Mouse (Mus musculus) left cerebral cortex, postnatal 14 days (tissue): ENCODE measurements at regions not wholly inside any gene's neighbourhood (a gene's known extent, or its start where the extent isn't known, plus 50 kb on each side); places are given as distances from the start of the nearest gene placed in this dataset.

Experiments used
- DNase-seq, 2 experiments: peaks; one replicate each; pipeline ENCODE4 v3.0.0; 2021 to 2022; ENCODE audit warnings: low spot score in 2 of 2, mixed read lengths in 1 of 2
- intact Hi-C: fragments of 180-260 bp; cut with DNase I; formaldehyde crosslinking; loops from one replicate; pipeline ENCODE4 v1.15.1; 2025
- microRNA-seq, 2 experiments: library from miRNA; unstranded; fragments of <30 nt; microRNA quantifications; one replicate each; pipeline ENCODE4 v1.2.0; 2022

DNA sequence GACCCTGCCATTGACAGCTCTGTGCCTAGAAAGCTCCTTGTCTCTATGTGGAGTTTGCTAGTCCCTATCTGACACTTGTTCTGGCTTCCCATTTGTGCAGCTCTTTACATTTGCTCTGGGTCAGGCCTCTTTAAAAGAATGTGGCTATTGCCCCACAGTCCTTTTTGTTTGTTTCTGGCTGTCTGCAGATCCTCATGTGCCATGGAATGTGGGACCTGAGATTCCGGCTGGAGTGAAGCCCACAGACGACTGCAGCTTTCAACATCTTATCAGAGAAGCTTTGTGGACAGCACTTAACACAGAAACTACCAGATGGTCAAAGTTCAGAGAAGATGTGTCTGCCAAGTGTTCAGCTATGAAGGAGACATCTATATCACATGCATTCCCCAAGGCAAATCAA lies 309.7 kb upstream of the Egfl6 start:
- intact Hi-C loops = no loop called here
- DNase-seq = no peak

DNA sequence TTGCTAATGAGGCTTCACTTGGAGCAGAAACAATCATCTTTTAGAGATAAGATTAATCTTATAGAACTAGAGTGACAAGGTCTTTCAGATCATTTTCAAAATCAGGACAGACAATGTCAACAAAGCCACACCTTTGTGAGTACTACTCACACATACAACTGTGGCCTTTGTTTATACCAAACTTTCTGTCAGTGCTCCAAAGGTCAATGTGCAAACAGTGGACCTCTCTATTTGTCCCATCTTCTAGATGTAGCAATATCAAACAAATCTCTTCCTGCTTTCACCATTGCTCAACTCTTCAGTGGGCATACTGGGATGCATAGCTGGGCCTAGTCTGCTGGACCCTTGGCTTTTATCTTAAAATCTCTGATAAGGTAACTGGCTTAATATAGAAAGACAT lies 300.9 kb upstream of the Egfl6 start:
- intact Hi-C loops = no loop called here
- DNase-seq = no peak

DNA sequence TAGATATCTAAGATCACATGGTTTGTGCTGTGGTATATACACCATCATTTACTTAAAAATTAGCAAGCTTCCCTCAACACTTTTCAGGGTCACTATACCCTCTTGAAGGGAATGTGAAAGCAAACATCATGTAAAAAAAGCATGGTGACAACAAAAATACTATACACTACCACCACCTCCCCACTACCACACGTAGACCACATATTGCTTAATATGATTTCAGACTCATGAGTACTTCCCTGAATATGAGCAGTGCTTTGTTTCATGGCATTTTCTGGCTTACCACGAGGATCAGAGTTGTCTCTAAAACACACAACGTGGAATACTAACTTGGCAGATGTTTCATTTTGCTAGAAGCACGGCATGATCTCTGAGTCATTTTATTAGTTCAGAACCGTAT lies 284.0 kb upstream of the Egfl6 start:
- intact Hi-C loops = no loop called here
- DNase-seq = no peak

DNA sequence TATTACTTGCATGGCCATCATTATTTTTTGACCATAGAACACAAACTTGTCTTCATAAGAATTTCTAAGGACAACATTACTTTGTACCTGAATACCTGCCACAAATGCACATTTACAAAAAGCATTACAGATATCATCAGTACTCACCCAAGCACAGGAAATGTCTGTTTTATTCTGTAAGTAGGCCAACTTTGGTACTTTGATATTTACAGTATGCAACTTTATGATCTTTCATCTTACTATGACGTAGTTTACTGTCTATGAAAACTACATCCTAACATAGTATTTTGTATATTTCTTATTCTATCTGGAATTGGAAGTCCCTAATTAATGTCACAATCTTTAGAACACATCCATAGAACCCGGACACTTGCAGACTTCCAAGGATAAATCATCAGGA lies 282.2 kb upstream of the Egfl6 start:
- no peak for DNase-seq
- intact Hi-C loops = no loop called here

Small RNA genes in the stretch of these regions (microRNA-seq; reads per million reads assigned to microRNA genes)
- 0 reads per million in 2 experiments for gene Gm22368
- 0 reads per million in 2 experiments for gene Gm44376
